Mouse (Mus musculus) layer of hippocampus, adult 2 months (tissue): Measurements from ENCODE around the gene Fau. TPM values are rescaled to one million over a fixed set of nuclear protein-coding genes. Genes with fewer than 3 reads are reported as not detected.
"Not testable (repeated sequence)": the region's sequence is repeated elsewhere in the genome, so short reads cannot be mapped to it uniquely, and the experiment has no call there.

ENCODE experiments used
- DNase-seq, 2 experiments: peaks; one replicate each; pipeline ENCODE4 v3.0.0; 2022; ENCODE audit warnings: low spot score in 2 of 2
- H3K27ac ChIP-seq: fragments of 200-600 bp; 2 replicates; pipeline ENCODE4 v1.8.1; 2022
- H3K4me3 ChIP-seq: fragments of 200-600 bp; 2 replicates; pipeline ENCODE4 v1.8.1; 2022; ENCODE audit warnings: mild to moderate bottlenecking
- CTCF ChIP-seq: fragments of 200-600 bp; conservative IDR thresholded peaks from 2 replicates; pipeline ENCODE4 v1.8.1; 2022; ENCODE audit warnings: antibody characterized with exemption, mild to moderate bottlenecking, moderate library complexity
- total RNA-seq, 2 experiments: library from RNA; stranded (reverse); gene quantifications; 2 replicates each; pipeline ENCODE4 v1.2.3; 2021

Gene Fau
- total RNA-seq, 2 experiments from 2014 or later: 676 to 714 TPM

- no peak overlapping the region for H3K27ac ChIP-seq
- no peak for TF ChIP-seq CTCF
- no peak for DNase-seq
- H3K4me3 ChIP-seq: no peak overlapping the region
Measured at GRCm38 (mm10) chr19:6029426-6029825, 28.2 kb upstream of the Fau start.

GRCm38 (mm10) chr19:6030520-6031280 is 26.9 kb upstream of the Fau start:
- DNase-seq: no peak
- TF ChIP-seq CTCF: no peak
- no peak overlapping the region for H3K27ac ChIP-seq
- no peak overlapping the region for H3K4me3 ChIP-seq

GRCm38 (mm10) chr19:6035966-6036585 is 21.6 kb upstream of the Fau start:
- DNase-seq: no peak
- Histone ChIP-seq H3K27ac (no peak overlapping the region), H3K4me3 (no peak overlapping the region)
- TF ChIP-seq CTCF: no peak

DNA sequence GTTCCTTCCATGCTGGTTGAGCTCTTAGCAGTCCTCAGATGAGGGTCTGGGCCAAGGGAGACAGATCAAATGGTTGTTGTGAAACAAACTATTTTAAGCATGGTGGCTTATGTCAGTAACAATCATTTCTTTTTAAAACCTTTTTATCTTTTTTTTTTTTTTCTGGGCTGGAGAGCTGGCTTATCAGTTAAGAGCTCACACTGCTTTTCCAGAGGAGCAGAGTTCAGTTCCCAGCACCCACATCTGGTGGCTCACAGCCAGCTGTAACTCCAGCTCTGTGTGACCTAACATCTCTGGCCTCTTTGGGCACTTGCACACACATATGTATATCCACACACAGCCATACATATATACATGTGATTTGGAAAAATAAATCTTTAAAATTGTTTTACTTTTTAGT is 19.9 kb upstream of the Fau start:
- DNase-seq: no peak
- Histone ChIP-seq H3K27ac (no peak overlapping the region), H3K4me3 (no peak overlapping the region)
- TF ChIP-seq CTCF: no peak

- Histone ChIP-seq H3K27ac (no peak overlapping the region), H3K4me3 (no peak overlapping the region)
- no peak for TF ChIP-seq CTCF
- DNase-seq: no peak
Measured at GRCm38 (mm10) chr19:6038326-6038725, 19.3 kb upstream of the Fau start.

- DNase-seq: no peak
- Histone ChIP-seq H3K4me3 (no peak overlapping the region), H3K27ac (no peak overlapping the region)
- TF ChIP-seq CTCF: peak; percentile 56
Measured at GRCm38 (mm10) chr19:6040002-6040401, 17.6 kb upstream of the Fau start.

- H3K4me3 ChIP-seq: no peak overlapping the region
- TF ChIP-seq CTCF: no peak
- no peak overlapping the region for H3K27ac ChIP-seq
- DNase-seq: no peak
Measured at GRCm38 (mm10) chr19:6042293-6042692, 15.4 kb upstream of the Fau start.

DNA sequence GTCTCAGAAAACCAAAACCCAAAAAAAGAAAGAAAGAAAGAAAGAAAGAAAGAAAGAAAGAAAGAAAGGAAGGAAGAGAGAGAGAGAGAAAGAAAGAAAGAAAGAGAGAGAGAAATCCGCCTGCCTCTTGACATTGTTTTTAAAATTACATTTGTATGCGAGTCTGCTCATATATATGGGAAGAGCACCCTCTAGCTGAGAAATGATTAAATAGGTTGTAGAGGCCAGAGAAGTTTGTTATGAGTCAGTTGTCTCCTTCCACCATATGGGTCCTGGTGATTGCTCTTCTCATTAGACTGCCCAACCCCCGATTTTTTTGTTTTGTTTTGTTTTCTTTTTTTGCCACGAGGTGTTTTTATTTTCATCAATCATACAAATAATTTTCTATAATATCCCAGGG is 13.5 kb upstream of the Fau start:
- DNase-seq, H3K4me3 ChIP-seq, H3K27ac ChIP-seq: not testable (repeated sequence)
- peak; percentile 71 for TF ChIP-seq CTCF

DNA sequence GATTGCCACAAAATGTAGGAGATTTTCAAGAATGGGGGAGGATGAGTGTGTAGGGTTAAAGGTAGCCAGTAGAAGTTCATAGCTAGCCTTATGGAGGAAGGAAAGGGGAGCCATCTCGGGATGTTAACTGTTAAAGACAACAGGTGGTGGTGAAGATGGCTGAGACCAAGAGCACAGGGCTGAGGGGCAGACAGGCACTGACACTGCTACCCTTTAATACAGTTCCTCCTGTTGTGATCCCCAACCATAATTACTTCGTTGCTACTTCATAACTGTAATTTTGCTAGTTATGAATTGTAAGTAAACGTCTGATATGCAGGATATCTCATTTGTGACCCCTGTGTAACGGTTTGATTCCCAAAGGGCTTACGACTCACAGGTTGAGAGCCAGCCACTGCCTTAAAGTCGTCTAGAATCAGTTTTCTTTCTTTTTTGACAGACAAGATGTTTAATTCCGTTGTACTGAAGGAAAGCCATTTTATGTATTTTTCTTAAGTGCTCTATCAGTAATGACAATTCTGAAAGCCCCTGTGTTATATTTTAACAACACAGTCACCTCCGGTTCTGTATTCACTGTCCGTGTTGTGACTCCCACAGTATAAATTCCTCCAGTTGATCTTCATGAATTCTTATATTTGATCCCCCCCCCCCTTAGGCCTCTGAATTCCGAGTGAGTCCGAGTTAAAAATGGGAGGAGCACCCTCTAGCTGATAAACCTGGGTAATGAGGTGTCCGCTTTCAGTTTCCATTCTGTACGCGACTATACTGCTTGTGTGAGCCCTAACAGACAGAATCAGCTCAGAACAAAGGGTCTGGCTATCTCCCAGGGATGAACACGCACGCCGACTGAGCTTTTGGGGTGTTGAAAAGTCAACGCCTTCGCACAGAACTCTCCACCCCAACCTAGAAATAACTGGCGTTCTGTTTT is 12.0 kb upstream of the Fau start:
- DNase-seq: no peak
- Histone ChIP-seq H3K4me3 (peak overlapping the region; percentile 99), H3K27ac (peak overlapping the region; percentile 99)
- TF ChIP-seq CTCF: peak; percentile 34

DNA sequence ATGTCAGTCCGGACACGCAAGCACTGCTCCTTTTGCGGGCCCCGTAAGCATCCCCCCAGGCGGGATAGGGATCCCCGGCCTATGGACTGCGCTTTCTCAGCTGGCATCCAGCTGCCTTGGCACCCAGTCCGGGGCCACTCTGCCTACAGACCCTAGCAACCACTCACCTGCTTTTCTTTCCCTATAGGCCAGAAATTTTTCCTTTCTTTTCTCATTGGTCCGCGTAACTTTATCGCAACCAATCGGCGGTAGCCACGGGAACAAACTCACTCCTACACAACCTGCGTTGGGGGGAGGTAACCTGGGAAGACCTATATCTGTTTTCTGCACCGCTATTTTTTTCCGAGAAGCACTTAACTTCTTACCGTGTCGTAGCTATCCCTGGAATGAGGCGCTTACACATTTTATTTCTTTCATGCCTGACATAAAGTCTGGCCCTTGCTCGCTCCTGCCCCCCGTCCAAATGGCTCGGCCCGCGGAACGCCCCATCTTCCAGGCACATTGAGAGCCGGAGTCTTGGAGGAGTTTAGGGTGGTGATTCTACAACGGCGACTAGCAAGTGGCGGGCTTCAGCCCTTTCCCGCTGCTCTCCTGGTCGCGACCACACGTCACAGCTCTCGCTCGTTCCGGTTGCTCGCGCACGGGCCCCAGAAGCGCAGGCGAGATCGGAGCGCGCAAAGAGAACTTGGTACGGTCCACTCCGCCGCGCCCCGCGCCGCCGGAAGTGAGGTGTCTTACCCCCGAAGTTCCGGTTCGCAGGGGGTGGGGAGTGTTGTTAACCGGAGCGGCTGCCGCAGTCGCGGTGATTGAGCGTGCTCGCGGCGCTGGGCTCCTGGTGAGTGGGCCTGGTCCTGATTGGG is 11.1 kb upstream of the Fau start, which contains the start of gene Syvn1:
Syvn1 (plus strand) TSS at position 283 of the 860 bp plus-strand sequence.
- no peak for TF ChIP-seq CTCF
- peak within 1 kb of the TSS; percentile 99 for H3K4me3 ChIP-seq
- DNase-seq: peak; percentile 89 to 95

GRCm38 (mm10) chr19:6047154-6047898 is 10.3 kb upstream of the Fau start:
- no peak for TF ChIP-seq CTCF
- no peak for DNase-seq
- peak overlapping the region; percentile 99 for H3K27ac ChIP-seq
- peak overlapping the region; percentile 99 for H3K4me3 ChIP-seq

More for the DNA sequence above, 11.1 kb upstream of the Fau start, which contains the start of gene Syvn1:
- H3K27ac ChIP-seq: peak within 1 kb of the TSS; percentile 99
